Mouse (Mus musculus) kidney, embryonic 16.5 days (tissue): ENCODE results near the gene Ascc2. TPM values are rescaled to one million over a fixed set of nuclear protein-coding genes. Genes with fewer than 3 reads are reported as not detected.

Source experiments
- ATAC-seq: fragments of 200-750 bp; cut with Nextera tagmentation; 2 replicates; pipeline ENCODE4 v1.8.0; 2017; ENCODE audit warnings: moderate TSS enrichment; ENCODE audit not compliant: low FRiP score, low TSS enrichment
- H3K27ac ChIP-seq: fragments of 300-500 bp; sonication (generic); 2 replicates; pipeline ENCODE4 v1.5.1; 2014; ENCODE audit warnings: low read length
- H3K27me3 ChIP-seq: fragments of 300-500 bp; sonication (generic); 2 replicates; pipeline ENCODE4 v1.6.1; 2014; ENCODE audit warnings: low read length, control low read depth, mixed read lengths; ENCODE audit not compliant: insufficient read depth
- H3K36me3 ChIP-seq: fragments of 300-500 bp; sonication (generic); 2 replicates; pipeline ENCODE4 v1.6.1; 2014; ENCODE audit warnings: low read length, control low read depth, mixed read lengths; ENCODE audit not compliant: insufficient read depth
- H3K4me1 ChIP-seq: fragments of 300-500 bp; sonication (generic); 2 replicates; pipeline ENCODE4 v1.6.1; 2014; ENCODE audit warnings: low read length, control low read depth, mixed read lengths; ENCODE audit not compliant: insufficient read depth
- H3K4me2 ChIP-seq: fragments of 300-500 bp; sonication (generic); replicated peaks from 2 replicates; pipeline ENCODE4 v1.6.1; 2014; ENCODE audit warnings: low read depth, low read length
- H3K4me3 ChIP-seq: fragments of 300-500 bp; sonication (generic); 2 replicates; pipeline ENCODE4 v1.5.1; 2014; ENCODE audit warnings: mild to moderate bottlenecking, low read length
- H3K9ac ChIP-seq: fragments of 300-500 bp; sonication (generic); replicated peaks from 2 replicates; pipeline ENCODE4 v1.6.1; 2014; ENCODE audit warnings: low read length
- H3K9me3 ChIP-seq: fragments of 300-500 bp; sonication (generic); 2 replicates; pipeline ENCODE4 v1.6.1; 2016; ENCODE audit warnings: low read length, control low read depth
- WGBS: fragments of 180-500 bp; shearing (Covaris S2); extraction: QIAGEN DNeasy Blood & Tissue Kit; methylation state at CpG from one replicate; pipeline ENCODE4 v1.1.7; 2014; 5-methylcytosine and 5-hydroxymethylcytosine counted together
- polyA plus RNA-seq: library from polyadenylated mRNA; unstranded; fragments of >200 nt; fragmentation: Nextera tagmentation; extraction: Ambion mirVana; gene quantifications from 2 replicates; pipeline ENCODE4 v1.2.1, GENCODE M21; 2015

Gene Ascc2
- polyA plus RNA-seq, 1 experiment from 2014 or later, result 33.4 TPM

DNA sequence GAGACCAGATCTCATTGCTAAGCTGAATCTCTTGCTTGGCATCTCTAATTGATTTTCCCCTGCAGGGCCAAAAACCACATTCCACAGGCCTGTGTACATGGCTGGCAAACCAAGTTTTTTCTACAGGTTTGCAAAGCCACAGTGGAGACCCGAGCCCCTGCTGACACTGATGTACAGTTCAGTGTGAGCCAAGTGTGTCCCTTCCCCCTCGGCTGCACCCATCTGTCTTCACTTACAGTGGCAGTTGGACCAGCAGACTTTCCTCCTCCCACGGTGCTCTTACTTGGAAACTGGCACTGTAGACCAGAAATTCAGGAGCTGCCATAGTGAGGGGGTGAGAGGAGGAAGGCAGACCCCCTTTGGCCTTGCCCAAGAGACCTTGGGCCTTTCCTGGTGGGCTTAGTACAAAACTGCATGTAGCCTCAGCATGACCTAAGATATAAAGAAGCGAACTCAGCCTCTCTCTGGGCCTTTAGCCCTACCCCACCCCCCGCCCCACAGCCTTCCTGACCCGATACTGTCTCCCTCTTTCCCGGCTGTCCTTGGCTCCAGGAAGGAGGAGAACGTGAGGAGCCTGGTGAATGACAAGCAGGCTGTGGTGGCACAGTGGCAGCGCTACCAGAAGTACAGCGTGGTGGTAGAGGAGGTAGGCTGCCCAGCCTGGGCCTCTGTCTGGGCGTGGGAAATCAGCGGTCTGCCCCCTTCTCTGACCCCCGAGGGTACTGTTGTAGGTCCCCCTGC lies 41.3 kb downstream of the Ascc2 start:
- H3K9ac ChIP-seq, result no peak overlapping the region
- WGBS, result 57% methylated on average over 13 of the region's 13 CpGs
- no peak for ATAC-seq
- H3K4me1 ChIP-seq, result no peaks in the 10 kb centered on the region
- H3K27ac ChIP-seq, result no peak overlapping the region
- H3K36me3 ChIP-seq, result peaks cover 46% of the 10 kb centered on the region
- no peaks in the 10 kb centered on the region for H3K27me3 ChIP-seq
- no peak overlapping the region for H3K4me3 ChIP-seq
- H3K9me3 ChIP-seq, result no peaks in the 10 kb centered on the region
- H3K4me2 ChIP-seq, result no peak overlapping the region

DNA sequence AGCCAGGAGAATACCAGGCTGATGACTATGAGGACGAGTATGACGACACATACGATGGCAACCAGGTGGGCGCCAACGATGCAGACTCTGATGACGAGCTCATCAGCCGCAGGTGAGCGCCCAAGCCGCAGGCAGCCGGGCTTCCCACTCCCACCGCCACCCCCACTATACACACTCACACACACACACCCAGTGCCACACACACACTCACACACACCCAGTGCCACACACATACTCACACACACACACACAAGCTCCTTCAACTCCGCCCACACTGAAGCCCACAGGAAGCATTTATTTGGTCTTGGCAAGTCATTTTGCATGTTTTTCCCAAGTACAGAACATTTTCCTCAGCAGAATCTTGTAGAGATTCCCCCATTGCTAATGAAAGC lies 41.9 kb downstream of the Ascc2 start:
- no peak overlapping the region for H3K4me2 ChIP-seq
- H3K27me3 ChIP-seq, result no peaks in the 10 kb centered on the region
- H3K27ac ChIP-seq, result no peak overlapping the region
- no peak for ATAC-seq
- H3K9me3 ChIP-seq, result no peaks in the 10 kb centered on the region
- peaks cover 46% of the 10 kb centered on the region for H3K36me3 ChIP-seq
- no peaks in the 10 kb centered on the region for H3K4me1 ChIP-seq
- no peak overlapping the region for H3K9ac ChIP-seq
- no peak overlapping the region for H3K4me3 ChIP-seq
- 71% methylated on average over 12 of the region's 12 CpGs for WGBS

GRCm38 (mm10) chr11:4680126-4680525 lies 42.6 kb downstream of the Ascc2 start:
- Histone ChIP-seq H3K4me2 (no peak overlapping the region), H3K27ac (no peak overlapping the region), H3K9me3 (no peaks in the 10 kb centered on the region), H3K36me3 (peaks cover 46% of the 10 kb centered on the region), H3K4me3 (no peak overlapping the region), H3K27me3 (no peaks in the 10 kb centered on the region), H3K9ac (no peak overlapping the region), H3K4me1 (no peaks in the 10 kb centered on the region)
- no peak for ATAC-seq
- 41% methylated on average over 3 of the region's 3 CpGs for WGBS

DNA sequence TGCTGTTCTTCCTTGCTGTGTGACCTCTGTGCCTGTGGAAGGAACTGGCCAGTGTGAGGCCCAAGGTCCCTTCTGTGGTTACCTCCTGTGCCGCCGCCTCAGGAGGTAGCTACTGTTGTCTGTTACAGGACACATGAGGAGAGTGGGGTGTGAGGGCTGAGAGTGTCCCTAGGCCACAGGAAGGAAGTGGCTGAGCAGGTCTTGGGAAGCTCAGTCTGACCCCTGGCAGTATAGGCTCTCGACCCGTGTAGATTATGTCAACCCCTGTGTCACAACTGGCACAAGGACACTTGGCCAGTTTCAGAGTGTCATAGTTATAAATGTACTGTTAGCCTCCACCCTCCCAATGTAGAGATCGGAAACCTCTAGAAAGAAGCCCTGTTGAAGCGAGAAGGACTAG lies 46.0 kb downstream of the Ascc2 start:
- Histone ChIP-seq H3K36me3 (peaks cover 33% of the 10 kb centered on the region), H3K4me1 (no peaks in the 10 kb centered on the region), H3K9me3 (no peaks in the 10 kb centered on the region), H3K27ac (no peak overlapping the region), H3K4me2 (no peak overlapping the region), H3K9ac (no peak overlapping the region), H3K27me3 (no peaks in the 10 kb centered on the region), H3K4me3 (no peak overlapping the region)
- WGBS, result 90% methylated on average over 6 of the region's 6 CpGs
- ATAC-seq, result no peak

DNA sequence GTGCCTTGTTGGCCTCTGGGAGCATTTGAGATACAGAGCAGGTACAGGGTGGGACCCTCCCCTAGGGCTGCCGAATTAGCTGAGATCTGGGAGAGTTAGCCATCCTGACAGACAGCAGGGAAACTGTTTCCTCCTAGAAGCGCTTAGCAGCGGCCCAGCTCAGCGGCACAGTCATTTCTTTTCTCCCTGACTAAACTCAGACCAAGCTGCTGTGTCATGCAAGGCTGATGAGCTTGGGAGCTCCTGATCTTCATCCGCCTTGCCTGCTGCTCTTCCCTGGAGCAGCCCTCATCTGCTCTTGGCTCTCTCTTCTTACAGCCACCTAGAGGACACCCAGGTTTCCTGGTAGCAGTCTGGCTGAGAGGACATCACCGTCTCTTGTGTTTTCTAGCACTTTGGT lies 46.6 kb downstream of the Ascc2 start:
- no peak overlapping the region for H3K9ac ChIP-seq

DNA sequence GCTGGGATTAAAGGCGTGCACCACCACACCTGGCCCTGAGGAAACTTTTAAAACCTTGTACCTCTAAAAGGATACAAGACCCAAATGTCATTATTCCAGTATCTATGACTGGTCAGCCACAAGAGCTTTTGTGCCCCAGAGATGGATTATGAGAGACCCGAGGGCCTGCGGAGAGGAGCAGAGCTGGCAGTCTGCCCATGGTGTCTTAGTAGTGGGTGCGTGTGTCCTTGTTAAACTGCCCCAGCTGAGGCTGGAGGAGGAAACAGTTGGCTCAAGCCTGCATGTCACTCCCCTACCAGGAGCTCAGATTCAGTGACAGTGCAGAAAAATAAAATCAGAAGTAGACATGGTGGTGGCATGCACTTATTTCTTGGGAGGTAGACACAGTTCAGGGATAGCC lies 47.5 kb downstream of the Ascc2 start:
- Histone ChIP-seq H3K9me3 (no peaks in the 10 kb centered on the region), H3K4me2 (no peak overlapping the region), H3K27me3 (no peaks in the 10 kb centered on the region), H3K4me1 (no peaks in the 10 kb centered on the region), H3K4me3 (no peak overlapping the region), H3K36me3 (peaks cover 29% of the 10 kb centered on the region), H3K9ac (no peak overlapping the region), H3K27ac (no peak overlapping the region)
- no peak for ATAC-seq
- WGBS, result 82% methylated on average over 4 of the region's 4 CpGs

More for the DNA sequence above, 46.6 kb downstream of the Ascc2 start:
- Histone ChIP-seq H3K9me3 (no peaks in the 10 kb centered on the region), H3K4me2 (no peak overlapping the region), H3K27ac (no peak overlapping the region), H3K27me3 (no peaks in the 10 kb centered on the region), H3K4me3 (no peak overlapping the region), H3K4me1 (no peaks in the 10 kb centered on the region), H3K36me3 (peaks cover 33% of the 10 kb centered on the region)
- WGBS, result 54% methylated on average over 6 of the region's 6 CpGs
- no peak for ATAC-seq

DNA sequence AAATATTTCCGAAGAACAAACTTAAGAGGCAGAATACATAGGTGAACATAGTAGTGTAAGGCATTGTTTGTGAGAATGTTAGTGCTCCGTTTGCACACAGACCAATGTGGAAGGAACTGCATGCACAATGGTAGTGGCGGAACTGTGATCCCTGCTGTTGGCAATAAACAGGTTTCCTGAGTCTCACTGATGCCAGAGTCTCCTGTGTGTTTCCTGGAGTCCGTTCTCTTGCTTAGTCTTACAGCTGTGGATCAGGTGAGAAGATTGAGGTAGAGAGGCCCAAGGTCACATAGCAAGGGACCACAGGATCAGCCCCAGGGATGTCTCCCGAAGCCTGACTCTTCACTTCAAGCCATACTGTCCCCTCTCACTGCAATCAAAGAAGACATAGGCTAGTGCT lies 48.0 kb downstream of the Ascc2 start:
- Histone ChIP-seq H3K4me1 (no peaks in the 10 kb centered on the region), H3K27ac (no peak overlapping the region), H3K9ac (no peak overlapping the region), H3K9me3 (no peaks in the 10 kb centered on the region), H3K27me3 (no peaks in the 10 kb centered on the region), H3K4me2 (no peak overlapping the region), H3K36me3 (peaks cover 27% of the 10 kb centered on the region), H3K4me3 (no peak overlapping the region)
- WGBS, result 79% methylated on average over 5 of the region's 5 CpGs
- ATAC-seq, result no peak

GRCm38 (mm10) chr11:4687027-4687426 lies 49.5 kb downstream of the Ascc2 start:
- no peak overlapping the region for H3K4me2 ChIP-seq
- H3K27ac ChIP-seq, result no peak overlapping the region
- 73% methylated on average over 3 of the region's 3 CpGs for WGBS
- H3K27me3 ChIP-seq, result no peaks in the 10 kb centered on the region
- ATAC-seq, result no peak
- H3K9me3 ChIP-seq, result no peaks in the 10 kb centered on the region
- peaks cover 13% of the 10 kb centered on the region; the same call in 1 of the 2 replicates for H3K36me3 ChIP-seq
- H3K9ac ChIP-seq, result no peak overlapping the region
- no peak overlapping the region for H3K4me3 ChIP-seq
- H3K4me1 ChIP-seq, result no peaks in the 10 kb centered on the region

GRCm38 (mm10) chr11:4687874-4688273 lies 50.3 kb downstream of the Ascc2 start:
- no peak overlapping the region for H3K9ac ChIP-seq
- H3K4me1 ChIP-seq, result no peaks in the 10 kb centered on the region
- no peak for ATAC-seq
- H3K27ac ChIP-seq, result no peak overlapping the region
- peaks cover 6% of the 10 kb centered on the region; the same call in 1 of the 2 replicates for H3K36me3 ChIP-seq
- 23% methylated on average over 3 of the region's 3 CpGs for WGBS
- no peak overlapping the region for H3K4me3 ChIP-seq
- no peak overlapping the region for H3K4me2 ChIP-seq
- no peaks in the 10 kb centered on the region for H3K9me3 ChIP-seq
- no peaks in the 10 kb centered on the region for H3K27me3 ChIP-seq

- H3K9me3 ChIP-seq, result no peaks in the 10 kb centered on the region
- no peak overlapping the region for H3K27ac ChIP-seq
- H3K9ac ChIP-seq, result no peak overlapping the region
- no peak overlapping the region for H3K4me3 ChIP-seq
- WGBS, result 45% methylated on average over 11 of the region's 11 CpGs
- H3K36me3 ChIP-seq, result no peaks in the 10 kb centered on the region
- no peak for ATAC-seq
- H3K4me2 ChIP-seq, result no peak overlapping the region
- H3K27me3 ChIP-seq, result no peaks in the 10 kb centered on the region
- no peaks in the 10 kb centered on the region for H3K4me1 ChIP-seq
Observed at GRCm38 (mm10) chr11:4688632-4689380, 51.3 kb downstream of the Ascc2 start.
